Mouse (Mus musculus): ENCODE data around the gene Fam189b.
"Not testable (repeated sequence)": the region's sequence is repeated elsewhere in the genome, so short reads cannot be mapped to it uniquely, and the experiment has no call there.

Gene Fam189b

GRCm38 (mm10) chr3:89206695-89207094, 23.8 kb downstream of the Fam189b start:
- DNase-seq: no peak

- DNase-seq: no peak
Measured at GRCm38 (mm10) chr3:89208075-89208657, 25.2 kb downstream of the Fam189b start.

GRCm38 (mm10) chr3:89208736-89209135, 25.8 kb downstream of the Fam189b start:
- no peak for DNase-seq

DNA sequence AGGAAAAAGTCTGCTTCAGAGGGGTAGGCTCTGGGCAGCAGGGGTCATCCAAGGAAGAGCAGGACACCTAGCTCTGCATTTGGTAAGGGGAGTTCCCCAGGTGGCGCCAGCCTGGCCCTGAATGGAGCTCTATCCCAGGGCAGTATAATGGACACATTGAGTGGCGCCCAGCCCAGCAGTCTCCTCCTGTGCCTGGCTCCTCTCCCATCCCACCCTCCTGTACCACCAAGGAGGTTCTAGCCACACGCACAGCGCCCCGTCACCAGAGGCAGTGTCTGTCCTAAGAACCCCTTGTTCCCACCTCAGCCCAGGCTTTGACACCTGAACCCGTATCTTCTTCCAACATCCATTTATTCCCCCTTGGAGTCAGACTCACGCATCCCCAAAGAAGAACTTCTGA, 26.8 kb downstream of the Fam189b start:
- DNase-seq: no peak

DNA sequence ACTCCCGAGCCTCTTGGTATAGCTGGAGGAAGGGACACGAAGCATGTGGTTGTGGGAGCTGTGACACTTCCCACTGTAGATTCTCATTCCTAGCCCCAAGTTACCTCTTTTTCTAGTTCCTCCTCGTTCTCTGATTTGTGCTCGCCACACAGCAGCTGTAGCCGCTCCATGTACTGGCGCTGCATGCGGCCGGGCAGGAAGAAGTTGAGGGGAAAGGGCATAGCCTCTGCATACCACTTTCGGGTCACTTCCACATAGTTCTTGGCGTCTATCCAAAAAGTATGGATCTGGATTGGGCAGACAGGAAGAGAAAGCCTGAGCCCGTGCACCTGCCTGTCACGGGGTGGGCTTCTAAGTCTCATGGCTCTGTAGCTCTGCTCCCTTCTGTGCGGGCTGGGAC, 27.2 kb downstream of the Fam189b start:
- no peak for DNase-seq

DNA sequence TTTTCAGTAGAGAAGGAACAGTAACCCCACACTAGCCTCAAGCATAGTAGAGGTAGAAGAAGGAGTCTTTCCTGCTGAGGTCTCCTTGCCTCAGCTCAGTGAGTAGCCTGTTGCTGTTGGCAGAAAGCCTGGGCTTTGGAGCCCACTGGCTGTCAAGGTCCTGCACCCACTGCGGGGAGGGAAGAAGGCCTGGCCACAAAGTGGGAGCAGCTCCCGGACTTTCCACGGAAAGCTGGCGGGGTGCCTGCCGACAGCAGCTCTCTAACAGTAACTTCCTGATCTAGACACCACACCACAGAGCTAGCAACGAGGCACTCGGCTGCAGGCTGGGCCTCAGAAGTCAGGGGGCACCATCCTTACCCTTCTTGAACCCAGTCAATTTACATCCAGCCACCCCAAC, 27.8 kb downstream of the Fam189b start:
- DNase-seq: no peak

DNA sequence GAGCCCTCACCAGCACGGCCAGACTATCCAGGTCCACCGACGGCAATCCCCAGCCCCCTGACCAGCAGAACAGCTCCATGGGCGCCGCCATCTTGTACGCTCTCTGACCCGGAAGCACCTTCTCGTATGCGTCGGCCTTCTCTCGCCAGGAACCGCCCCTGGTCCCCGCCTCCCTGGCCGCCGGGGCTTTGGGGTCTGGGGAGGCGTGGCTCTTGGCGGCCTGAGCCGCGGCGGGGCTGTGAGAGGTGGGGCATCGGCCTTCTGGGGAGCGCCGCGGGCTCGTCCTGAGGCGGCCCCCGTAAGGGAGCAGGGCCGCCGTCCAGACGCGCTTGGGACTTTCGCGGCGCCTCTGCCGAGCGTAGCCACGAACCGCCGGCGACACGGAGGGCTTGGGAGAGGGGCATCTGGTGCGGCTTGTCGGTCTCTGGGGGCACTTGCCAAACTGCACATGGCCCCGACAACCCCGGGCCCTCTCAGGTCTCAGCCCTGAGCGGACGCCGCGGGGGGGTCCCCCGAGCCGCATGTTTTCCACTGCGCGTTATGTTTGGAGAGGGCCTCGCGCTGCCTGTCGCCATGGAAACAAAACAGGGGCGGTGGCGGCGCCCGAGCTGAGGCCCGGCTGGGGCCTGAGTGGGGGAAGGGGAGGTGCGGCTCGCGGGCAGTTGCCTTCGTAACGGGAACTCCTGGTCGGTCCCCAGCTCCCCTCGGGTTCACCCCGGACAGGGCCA, 31.0 kb downstream of the Fam189b start:
- DNase-seq: peak; percentile 91 to 92

DNA sequence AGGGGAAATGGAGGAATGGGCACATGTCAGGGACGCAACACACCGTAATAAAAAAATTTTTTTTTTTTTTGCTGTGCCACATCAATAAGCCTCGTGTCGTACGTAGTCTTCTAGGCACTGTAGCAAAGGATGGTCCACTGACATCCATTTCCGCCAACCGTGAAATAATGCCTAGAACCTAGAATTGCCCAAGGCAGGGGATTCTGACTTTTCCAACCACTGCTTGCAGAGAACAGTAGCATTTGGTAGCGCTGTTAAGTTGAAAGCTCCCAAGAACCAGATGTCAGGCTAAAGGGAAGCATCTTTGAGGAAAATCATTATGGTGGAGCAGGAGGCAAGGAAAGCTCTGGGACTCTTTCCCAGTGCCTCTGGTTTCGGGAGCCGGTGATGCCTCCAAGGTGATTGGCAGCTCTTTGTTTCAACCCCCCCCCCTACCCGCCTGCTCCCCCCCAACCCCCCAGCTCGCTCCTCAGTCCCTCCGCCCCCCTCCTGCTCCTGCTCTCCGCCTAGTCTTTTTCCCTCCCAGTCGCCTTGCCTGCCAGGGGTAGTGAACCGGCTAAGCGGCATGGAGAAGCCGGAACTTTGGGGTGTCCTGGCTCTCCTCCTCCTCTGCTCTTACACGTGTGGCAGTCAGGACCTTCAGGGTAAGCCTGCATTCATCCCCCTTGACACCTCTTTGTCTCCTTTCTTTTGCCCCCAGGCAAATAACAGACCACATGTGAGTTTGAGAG, 31.9 kb downstream of the Fam189b start, which contains the start of gene Thbs3:
TSS of gene Thbs3 (plus strand) at position 500 of the 731 bp plus-strand sequence.
- DNase-seq: no peak

- peak; percentile 92 to 94 for DNase-seq
Measured at GRCm38 (mm10) chr3:89215853-89216252, 32.9 kb downstream of the Fam189b start.

DNA sequence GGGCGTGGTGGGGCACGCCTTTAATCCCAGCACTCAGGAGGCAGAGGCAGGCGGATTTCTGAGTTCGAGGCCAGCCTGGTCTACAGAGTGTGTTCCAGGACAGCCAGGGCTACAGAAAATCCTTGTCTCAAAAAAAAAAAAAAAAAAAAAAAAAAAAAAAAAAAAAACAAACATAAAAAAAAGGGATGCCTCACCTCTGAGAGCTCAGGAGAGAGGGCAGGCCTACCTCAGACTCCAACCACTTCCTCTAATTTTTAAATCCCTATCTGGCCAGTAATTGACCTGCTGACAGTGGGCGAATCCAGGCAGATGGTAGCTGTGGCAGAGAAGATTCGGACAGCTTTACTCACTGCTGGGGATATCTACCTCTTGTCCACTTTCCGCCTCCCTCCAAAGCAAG, 33.5 kb downstream of the Fam189b start:
- not testable (repeated sequence) for DNase-seq

- DNase-seq: no peak
Measured at GRCm38 (mm10) chr3:89218271-89218670, 35.3 kb downstream of the Fam189b start.

- no peak for DNase-seq
Measured at GRCm38 (mm10) chr3:89219546-89219945, 36.6 kb downstream of the Fam189b start.

DNA sequence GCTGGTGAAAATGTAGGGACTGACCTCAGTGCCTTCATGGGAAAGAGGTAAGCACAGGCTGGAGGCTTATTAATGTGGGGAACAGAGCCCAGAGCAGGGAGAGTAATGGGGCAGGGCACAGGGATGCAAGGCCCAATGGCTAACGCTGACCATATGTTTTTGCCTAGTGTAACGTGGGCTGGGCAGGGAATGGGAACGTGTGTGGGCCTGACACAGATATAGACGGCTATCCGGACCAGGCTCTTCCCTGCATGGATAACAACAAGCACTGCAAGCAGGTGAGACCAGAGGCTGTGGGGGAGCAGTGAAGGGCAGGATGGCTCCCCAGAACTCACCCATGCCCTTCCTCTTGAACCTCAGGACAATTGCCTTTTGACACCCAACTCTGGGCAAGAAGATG, 38.2 kb downstream of the Fam189b start:
- DNase-seq: no peak

DNA sequence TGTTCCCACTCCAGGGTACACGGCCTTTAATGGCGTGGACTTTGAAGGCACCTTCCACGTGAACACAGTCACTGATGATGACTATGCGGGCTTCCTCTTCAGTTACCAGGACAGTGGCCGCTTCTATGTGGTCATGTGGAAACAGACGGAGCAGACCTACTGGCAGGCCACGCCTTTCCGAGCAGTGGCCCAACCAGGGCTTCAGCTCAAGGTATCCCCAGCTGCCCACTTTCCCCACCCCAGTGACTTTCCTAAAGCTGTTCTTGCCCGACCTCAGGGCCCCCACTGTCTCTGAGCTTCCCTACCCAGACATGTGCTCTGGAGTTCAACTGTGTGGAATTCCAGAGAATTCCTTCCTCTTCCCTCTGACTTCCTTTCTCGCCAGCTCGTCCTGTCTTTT, 41.9 kb downstream of the Fam189b start:
- DNase-seq: no peak

GRCm38 (mm10) chr3:89225321-89225815, 42.4 kb downstream of the Fam189b start:
- no peak for DNase-seq

DNA sequence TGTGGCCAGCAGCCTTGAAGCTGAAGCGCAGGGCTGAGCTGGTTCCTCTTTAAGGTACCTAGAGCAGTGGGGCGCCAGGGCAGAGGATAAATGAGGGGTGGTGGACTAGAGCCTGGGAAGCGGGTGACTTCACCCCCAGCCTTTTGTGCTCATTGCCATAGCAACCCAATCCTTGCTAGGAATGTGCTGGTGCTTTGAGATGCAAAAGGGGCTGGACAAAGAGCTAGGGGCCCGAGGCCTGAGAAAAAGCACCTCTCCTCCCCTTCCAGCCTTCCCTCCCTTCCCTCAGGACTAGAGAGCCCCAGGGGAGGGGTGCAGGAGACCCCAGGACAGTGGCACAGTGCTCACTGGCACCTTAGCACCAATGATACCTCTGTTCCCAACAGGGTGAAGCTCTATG, 43.0 kb downstream of the Fam189b start:
- DNase-seq: no peak

DNA sequence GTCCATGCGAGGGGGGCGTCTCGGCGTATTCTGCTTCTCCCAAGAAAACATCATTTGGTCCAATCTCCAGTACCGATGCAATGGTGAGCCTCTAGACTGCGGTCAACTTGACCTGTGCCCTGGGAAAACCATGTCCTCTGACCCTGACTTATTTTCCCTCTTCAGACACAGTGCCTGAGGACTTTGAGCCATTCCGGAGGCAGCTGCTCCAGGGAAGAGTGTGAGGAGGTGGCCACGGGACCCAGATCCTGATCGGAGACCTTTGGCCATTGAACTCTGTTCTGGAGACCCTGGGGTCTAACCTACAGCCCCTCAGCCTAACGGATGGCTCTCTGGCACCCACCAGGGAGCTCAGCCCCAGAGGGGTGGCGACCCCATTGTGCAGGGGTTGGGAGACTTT, 43.4 kb downstream of the Fam189b start:
- DNase-seq: no peak

GRCm38 (mm10) chr3:89226900-89227299, 44.0 kb downstream of the Fam189b start, which contains the start of gene Mtx1:
TSS of gene Mtx1 (minus strand) at chr3:89227088.
- no peak for DNase-seq

DNA sequence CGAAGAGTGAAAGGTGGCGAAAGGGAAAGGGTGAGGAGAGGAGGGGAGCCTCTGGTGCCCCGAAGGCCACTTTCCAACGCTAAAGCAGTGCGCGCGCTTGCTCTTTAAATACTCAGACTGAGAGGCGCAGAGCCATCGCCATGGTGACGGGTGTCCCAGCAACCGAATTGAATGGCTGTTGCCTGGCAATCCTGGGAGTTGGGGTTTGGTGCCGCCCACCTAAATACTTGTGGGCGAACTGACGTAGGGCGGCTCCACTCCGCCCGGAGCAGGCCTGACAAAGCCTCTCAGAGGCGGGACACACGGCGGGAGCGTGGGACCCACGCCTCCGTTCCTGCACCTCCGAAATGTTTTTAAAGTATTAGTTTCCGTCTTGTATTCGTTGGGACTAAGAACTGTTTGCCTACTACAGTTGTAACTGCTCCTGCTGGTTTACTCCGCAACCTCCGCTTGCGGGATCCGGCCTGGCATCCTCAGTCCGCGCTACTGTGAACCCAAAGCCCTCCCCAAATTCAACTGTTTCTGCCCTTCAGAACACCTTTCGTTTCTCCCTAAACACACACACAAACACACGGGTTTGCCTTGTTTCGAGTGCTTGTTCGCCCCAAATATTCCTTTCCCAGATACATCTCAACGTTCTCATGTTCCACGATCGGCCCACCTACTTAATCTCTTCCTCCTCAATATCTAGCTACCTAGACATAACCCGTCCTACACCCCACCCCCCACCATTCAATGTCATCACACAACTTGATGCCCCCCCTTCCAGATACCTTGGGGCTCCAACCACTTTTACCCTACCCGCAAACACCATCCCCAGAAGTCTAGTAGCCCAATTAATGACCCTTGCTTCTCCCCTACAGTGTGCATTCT, 44.6 kb downstream of the Fam189b start:
- peak; percentile 57 to 70 for DNase-seq

GRCm38 (mm10) chr3:89228180-89228549, 45.2 kb downstream of the Fam189b start:
- peak; percentile 93 to 95 for DNase-seq

GRCm38 (mm10) chr3:89228836-89229235, 45.9 kb downstream of the Fam189b start, which contains the start of gene Muc1:
TSS of gene Muc1 (plus strand) at chr3:89229057.
- DNase-seq: no peak

DNA sequence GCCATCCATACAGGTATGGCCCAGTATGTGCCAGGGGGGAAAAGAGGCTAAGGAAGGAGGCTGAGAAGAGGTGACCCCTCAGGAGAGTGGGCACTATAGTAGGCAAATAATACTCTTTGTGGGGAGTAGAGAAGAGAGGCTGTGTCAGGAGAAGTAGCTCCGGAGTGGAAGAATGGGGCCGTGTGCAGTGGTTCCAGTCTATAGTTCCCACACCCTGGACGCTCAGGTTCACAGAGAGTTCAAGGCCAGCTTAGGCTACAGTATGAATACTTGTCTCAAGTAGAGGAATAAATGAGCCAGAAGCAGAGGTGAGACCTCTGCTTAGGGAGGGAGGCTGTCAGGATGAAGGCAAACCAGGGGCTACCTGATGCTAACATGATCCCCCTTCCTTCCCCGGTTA, 46.3 kb downstream of the Fam189b start:
- DNase-seq: no peak

GRCm38 (mm10) chr3:89230561-89230960, 47.6 kb downstream of the Fam189b start:
- no peak for DNase-seq

All from cerebellum, postnatal 14 days (tissue).